Mouse (Mus musculus): Measurements from ENCODE around the gene Ccna1.

Gene Ccna1

GRCm38 (mm10) chr3:55055038-55055746 lies at the start of gene Ccna1:
Gene Ccna1, minus strand, starts transcription at chr3:55055501.
- DNase-seq, result peak; percentile 23

GRCm38 (mm10) chr3:55101092-55101491 lies 45.8 kb upstream of the Ccna1 start:
- DNase-seq, result no peak

- DNase-seq, result no peak
These were observed 43.7 kb upstream of the Ccna1 start for GRCm38 (mm10) chr3:55098990-55099389.

DNA sequence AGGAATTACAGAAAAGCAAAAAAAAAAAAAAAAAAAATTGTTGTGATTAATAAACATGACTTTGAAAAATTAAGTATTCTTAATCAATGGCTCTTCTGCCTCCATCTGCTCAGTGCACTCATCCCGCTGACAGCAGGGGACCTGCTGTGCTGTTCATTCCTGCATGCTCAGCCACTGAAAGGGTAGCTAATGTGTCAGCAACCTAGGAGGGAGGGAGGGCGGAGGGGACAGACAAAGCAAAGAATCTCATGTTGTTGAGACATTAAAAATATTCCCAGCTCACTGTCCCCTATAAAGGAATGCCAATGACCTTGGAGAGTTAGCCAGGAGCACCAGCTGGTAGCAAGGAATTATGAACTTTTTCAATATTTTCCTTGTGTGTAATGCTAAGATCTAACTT lies 42.7 kb upstream of the Ccna1 start:
- DNase-seq, result no peak

- DNase-seq, result no peak
These were observed 41.9 kb upstream of the Ccna1 start for GRCm38 (mm10) chr3:55097186-55097585.

- no peak for DNase-seq
These were observed 41.3 kb upstream of the Ccna1 start for GRCm38 (mm10) chr3:55096655-55097005.

DNA sequence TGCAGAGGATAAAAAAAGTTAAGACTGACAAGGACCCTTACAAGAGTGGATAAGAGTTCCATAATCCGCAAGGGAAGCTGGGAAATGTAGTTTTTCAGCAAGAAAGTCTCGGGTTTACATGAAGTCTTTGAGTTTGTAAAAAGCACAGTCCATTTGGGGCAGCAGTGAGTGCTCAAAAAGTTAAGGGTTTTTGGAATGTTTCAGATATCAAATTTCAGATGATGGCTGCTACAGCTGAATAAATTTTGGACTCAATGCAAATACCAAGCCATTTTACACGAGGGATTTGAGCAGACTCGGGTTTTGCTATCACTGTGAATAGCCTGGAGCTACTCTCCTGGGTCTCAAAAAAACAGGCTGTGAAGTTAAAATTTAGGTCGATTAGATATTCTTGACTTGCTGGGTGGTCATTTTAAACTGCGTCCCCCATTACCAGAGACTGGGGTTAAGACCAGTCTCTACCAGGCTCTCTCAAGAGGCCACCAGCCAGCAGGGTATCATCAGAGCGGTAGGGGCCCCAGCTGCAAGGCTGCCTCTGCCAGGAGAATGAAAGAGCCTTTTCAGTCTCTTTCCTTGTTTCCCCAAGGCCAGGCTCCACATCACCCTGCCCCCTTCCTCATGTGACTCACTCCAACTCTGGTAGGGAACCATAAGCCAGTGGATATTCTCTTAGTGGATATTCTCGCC lies 40.8 kb upstream of the Ccna1 start:
- DNase-seq, result peak; percentile 29

GRCm38 (mm10) chr3:55093161-55093560 lies 37.9 kb upstream of the Ccna1 start:
- DNase-seq, result no peak

DNA sequence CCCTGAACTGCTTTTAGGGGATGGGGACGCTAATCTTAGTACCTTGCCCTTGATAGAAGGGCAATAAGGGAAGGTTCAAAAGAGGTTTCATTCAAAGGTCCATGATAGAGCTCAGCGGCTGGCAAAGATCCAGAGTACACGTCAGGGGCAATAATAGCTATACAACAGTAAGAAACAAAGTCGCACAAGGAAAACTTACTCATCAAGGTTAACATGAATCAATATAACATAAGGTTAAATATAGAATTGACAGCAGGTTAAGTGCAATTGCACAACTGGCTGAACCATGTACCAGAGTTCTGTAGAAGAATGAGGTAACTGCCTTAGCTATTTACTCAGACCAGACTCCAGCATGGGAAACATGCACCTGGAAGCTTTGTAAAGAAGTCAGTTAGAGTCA lies 34.0 kb upstream of the Ccna1 start:
- no peak for DNase-seq

GRCm38 (mm10) chr3:55088843-55089242 lies 33.5 kb upstream of the Ccna1 start:
- DNase-seq, result no peak

- DNase-seq, result no peak
These were observed 33.1 kb upstream of the Ccna1 start for GRCm38 (mm10) chr3:55088359-55088758.

DNA sequence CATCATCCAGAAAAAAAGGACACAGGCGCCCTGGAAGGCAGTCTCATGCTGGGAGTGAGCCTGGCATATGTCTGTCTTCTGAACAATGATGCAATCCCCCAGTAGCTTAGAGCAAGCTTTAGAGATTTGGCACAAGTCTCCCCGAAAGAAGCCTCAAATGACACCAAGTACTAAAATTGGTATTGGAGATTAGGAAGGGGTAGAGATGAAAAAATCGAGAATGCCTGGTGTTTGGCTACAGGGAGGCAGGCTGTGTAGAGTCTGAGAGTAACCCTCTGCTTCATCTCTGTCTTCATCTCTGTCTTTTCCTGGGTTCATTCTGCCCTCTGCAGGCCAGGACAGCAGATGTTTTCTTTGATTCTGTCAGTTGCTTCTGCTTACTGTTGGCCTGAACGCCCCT lies 32.1 kb upstream of the Ccna1 start:
- peak; percentile 30 for DNase-seq

- no peak for DNase-seq
These were observed 31.6 kb upstream of the Ccna1 start for GRCm38 (mm10) chr3:55086948-55087347.

GRCm38 (mm10) chr3:55085716-55086115 lies 30.4 kb upstream of the Ccna1 start:
- DNase-seq, result peak; percentile 63

DNA sequence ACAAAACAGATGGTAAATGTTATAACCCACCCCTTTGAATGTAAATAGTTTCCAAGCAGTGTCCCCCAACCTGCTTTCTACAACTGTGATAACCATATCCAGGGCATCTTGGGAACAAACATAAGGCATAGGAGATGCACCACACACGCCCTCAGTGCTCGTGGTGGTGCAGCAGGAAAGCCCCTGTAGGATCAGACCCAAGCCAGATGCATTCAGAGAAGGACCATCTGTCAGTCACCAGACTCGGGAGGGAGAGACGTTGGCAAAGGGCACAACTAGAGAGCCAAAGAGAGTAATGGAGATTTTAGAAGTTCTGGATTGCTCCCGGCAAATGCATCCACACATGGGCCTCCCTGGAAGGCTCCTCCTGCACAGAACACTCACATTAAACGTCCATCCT lies 29.5 kb upstream of the Ccna1 start:
- no peak for DNase-seq

DNA sequence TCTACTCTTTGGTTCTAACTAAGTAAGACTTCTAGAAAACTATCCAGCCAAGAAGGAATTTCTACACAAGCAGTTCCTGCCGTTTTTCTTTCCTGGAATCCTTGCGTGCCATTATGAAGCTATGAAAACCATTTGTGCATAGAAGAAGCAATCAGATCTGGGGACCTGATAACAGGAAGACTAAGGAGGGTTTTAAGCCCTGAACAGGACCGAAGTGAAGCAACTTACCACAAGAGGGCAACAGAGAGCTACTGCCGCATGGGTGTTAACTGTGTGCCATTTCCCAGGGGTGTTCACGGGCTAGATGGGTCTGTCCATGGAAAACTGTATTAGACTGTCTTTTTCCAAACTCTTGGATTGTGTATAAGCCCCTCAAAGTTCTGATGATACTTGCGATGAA lies 24.8 kb upstream of the Ccna1 start:
- peak; percentile 76 for DNase-seq

GRCm38 (mm10) chr3:55079619-55080018 lies 24.3 kb upstream of the Ccna1 start:
- no peak for DNase-seq

GRCm38 (mm10) chr3:55078233-55078632 lies 22.9 kb upstream of the Ccna1 start:
- no peak for DNase-seq

DNA sequence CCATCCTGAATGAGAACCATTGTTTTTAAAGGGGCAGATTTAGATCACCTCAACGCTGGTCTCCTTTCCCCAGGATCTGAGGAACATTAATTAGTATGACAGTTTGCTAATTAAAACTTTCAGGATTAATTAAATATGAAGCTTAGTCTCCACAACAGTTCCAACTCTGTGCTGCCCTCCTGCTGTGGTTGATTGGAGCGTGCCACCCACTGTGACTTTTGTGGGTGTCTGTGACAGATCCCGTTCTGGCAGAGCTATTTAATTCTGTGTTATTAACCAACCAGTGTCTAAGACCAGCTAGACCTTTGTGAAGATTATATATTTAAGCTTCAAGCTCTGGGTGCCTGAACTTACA lies 20.0 kb upstream of the Ccna1 start:
- no peak for DNase-seq

DNA sequence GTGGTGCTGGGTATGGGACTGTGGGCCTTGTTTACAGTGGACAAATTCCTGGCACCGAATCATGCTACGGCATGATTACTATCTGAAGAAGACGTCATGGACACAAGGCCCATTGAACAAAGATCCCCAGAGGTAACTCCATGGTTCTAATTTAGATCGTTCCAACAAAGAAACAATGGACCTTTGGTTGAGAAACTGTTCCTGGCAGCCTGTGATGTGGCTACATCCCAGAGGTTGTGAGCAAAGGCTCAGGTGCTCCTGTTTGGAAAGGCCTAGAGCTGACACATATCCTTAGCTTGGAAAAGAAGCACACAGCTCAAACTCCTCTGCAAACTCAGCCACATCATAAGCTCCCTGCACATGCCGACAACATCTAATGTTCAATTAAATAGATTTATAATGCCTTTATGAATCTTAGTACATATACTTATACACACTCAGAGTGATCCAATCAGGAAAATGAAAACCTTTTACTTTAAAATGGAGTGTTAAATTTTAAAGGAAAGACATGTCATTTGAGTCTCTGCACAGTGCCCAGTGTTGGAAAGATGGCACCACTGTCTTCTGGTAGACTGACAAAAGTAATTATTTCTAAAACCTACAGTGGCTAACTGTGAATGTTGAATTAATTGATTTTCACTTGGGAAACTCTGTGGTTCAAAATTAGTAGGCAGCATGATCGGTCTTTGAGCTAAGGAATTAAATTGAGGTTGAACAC lies 19.4 kb upstream of the Ccna1 start:
- no peak for DNase-seq

GRCm38 (mm10) chr3:55067791-55068434 lies 12.6 kb upstream of the Ccna1 start:
- no peak for DNase-seq

DNA sequence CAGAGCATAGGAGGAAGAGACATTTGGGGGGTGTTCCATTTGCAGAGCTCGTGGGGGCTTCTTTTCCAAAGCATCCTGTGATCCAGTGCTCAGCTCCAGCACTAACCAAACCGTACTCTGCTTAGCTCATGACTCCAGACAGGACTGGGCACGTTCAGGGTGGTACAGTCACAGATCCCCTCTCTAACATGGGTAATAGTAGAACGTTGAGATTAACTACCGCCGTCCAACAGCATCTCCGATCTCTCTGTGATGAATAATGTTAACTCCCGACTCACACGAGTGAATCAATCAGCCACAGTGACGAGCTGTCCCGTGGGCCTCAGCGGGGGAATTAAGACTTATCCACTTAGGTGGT lies 11.3 kb upstream of the Ccna1 start:
- no peak for DNase-seq

GRCm38 (mm10) chr3:55065738-55066665 lies 10.7 kb upstream of the Ccna1 start:
- DNase-seq, result no peak

Data from cerebellum, adult 9-10 months (tissue).